Mouse (Mus musculus) forebrain, embryonic 10.5 days (tissue): ENCODE measurements around the gene Slc30a4. TPM values are rescaled to one million over a fixed set of nuclear protein-coding genes. Genes with fewer than 3 reads are reported as not detected.
A peak's percentile ranks its signal among the peaks of the same experiment; 100 is the strongest.

Source experiments
- DNase-seq: peaks from one replicate; pipeline ENCODE4 v3.0.0-alpha.2; 2017; ENCODE audit warnings: low spot score; ENCODE audit errors: extremely low spot score
- H3K27ac ChIP-seq: fragments of 300-500 bp; sonication (generic); 2 replicates; pipeline ENCODE4 v1.5.1; 2016; ENCODE audit warnings: mild to moderate bottlenecking
- H3K27me3 ChIP-seq: fragments of 300-500 bp; sonication (generic); 2 replicates; pipeline ENCODE4 v1.6.1; 2016; ENCODE audit warnings: mild to moderate bottlenecking; ENCODE audit not compliant: poor library complexity, severe bottlenecking
- H3K36me3 ChIP-seq: fragments of 300-500 bp; sonication (generic); replicated peaks from 2 replicates; pipeline ENCODE4 v1.6.1; 2016; ENCODE audit warnings: mild to moderate bottlenecking, moderate library complexity
- H3K4me1 ChIP-seq: fragments of 300-500 bp; sonication (generic); 2 replicates; pipeline ENCODE4 v1.6.1; 2016
- H3K4me3 ChIP-seq: fragments of 300-500 bp; sonication (generic); 2 replicates; pipeline ENCODE4 v1.5.1; 2016; ENCODE audit warnings: mild to moderate bottlenecking, moderate library complexity
- H3K9me3 ChIP-seq: fragments of 300-500 bp; sonication (generic); 2 replicates; pipeline ENCODE4 v1.6.1; 2016; ENCODE audit warnings: mild to moderate bottlenecking, moderate library complexity
- WGBS: fragments of 180-500 bp; shearing (Covaris S2); methylation state at CpG from one replicate; pipeline ENCODE4 v1.1.7; 2016; 5-methylcytosine and 5-hydroxymethylcytosine counted together
- polyA plus RNA-seq: library from polyadenylated mRNA; unstranded; fragments of >200 nt; fragmentation: Nextera tagmentation; extraction: Ambion mirVana; gene quantifications from 2 replicates; pipeline ENCODE4 v1.2.1, GENCODE M21; 2016

The Slc30a4 gene
- polyA plus RNA-seq: 3.9 and 4.1 TPM in 2 replicates

DNA sequence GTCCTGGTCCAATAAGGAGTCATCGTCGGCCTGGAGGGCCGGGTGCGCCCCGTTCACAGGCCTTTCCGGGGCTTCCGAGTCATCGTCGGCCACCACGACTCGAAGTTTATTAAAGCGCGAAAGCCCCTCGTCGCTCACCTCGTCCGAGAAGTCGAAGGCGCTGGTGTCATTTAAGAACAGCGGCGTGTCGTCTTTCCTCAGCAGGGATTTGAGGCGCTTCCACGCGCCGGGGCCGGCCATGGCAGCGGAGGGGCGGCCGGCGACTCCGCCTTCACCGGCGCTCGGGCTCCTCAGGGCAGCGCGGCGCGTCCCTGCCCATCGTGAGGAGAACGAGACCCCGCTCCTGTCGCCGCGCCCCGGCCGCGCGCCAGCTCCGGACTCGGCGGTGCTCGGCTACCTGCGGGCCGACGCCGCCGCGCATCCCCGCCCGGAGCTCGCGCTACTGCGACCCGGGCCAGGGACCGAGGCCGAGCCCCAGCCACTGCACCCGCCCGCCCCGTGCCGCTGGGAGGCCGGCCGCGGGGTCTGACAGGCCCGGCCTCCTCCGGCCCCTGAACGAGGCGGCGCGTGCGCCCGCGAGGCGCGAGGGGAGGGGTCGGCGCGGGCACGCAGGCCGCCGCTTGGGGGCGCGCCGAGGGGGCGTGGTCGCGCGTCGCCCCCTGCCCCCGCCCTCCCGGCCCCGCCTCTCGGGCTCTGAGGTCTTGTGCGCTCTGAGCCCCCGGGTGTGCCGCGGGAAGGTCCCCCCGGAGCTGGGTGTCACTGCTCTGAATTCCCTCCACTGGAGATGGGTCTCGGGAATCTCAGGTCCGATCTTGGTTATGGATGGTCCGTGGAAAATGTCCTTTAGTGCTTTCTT is at the start of gene Slc30a4:
TSS of gene Slc30a4 (minus strand) at position 483 of the 856 bp plus-strand sequence.
- peaks cover 44% of the 10 kb centered on the region for H3K27me3 ChIP-seq
- no peaks in the 10 kb centered on the region for H3K9me3 ChIP-seq
- peak within 1 kb of the TSS; percentile 78 for H3K4me3 ChIP-seq
- peaks cover 19% of the 10 kb centered on the region for H3K4me1 ChIP-seq
- DNase-seq: peak; percentile 65
- peak within 1 kb of the TSS; percentile 88 for H3K27ac ChIP-seq
- WGBS: under 1% methylated on average over 111 of the region's 111 CpGs
- H3K36me3 ChIP-seq: no peaks in the 10 kb centered on the region

DNA sequence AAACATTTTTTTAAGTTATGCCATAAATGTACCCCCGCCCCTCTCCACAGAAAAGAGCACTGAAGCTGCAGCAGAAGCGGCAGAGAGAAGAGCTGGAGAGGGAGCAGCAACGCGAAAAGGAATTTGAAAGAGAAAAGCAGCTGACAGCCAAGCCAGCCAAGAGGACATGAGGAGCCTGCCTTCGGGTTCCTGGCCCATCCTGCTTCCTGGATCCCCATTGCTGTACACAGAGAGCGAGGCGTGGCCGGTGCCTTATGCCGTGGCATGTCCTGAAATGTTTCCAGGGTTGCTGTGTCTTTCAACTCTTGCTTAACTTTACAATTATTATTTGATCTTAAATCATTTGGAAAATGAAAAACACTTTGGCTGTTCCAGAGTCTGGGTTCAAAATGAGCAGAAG is 44.0 kb upstream of the Slc30a4 start:
- H3K4me3 ChIP-seq: no peak overlapping the region
- H3K36me3 ChIP-seq: peaks cover 57% of the 10 kb centered on the region
- no peak for DNase-seq
- H3K27me3 ChIP-seq: no peaks in the 10 kb centered on the region
- no peaks in the 10 kb centered on the region for H3K4me1 ChIP-seq
- no peak overlapping the region for H3K27ac ChIP-seq
- no peaks in the 10 kb centered on the region for H3K9me3 ChIP-seq
- 95% methylated on average over 9 of the region's 9 CpGs for WGBS

DNA sequence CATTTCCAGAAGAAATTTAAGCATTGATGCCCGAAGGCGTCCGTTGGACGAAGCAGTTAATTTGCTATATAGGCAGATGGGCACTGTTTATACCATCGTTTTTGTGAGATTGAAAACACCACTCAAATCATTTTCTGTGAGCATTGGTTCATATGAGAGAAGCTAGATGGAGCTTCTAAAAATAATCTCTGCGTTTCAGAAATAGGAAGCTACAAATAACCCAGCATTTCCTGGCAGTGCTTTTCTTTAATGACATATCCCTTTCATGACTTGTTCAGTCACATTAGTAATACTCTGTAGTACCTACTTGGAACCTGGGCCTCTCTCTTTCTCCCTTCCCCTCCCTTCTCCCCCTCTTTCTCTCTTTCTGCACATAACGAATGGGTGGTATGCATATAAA is 36.6 kb upstream of the Slc30a4 start:
- Histone ChIP-seq H3K9me3 (no peaks in the 10 kb centered on the region), H3K27ac (peak overlapping the region; percentile 93), H3K4me1 (peaks cover 15% of the 10 kb centered on the region), H3K4me3 (peak overlapping the region; percentile 78), H3K27me3 (peaks cover 15% of the 10 kb centered on the region), H3K36me3 (peaks cover 9% of the 10 kb centered on the region; the same call in 1 of the 2 replicates)
- 35% methylated on average over 7 of the region's 7 CpGs for WGBS
- DNase-seq: no peak

DNA sequence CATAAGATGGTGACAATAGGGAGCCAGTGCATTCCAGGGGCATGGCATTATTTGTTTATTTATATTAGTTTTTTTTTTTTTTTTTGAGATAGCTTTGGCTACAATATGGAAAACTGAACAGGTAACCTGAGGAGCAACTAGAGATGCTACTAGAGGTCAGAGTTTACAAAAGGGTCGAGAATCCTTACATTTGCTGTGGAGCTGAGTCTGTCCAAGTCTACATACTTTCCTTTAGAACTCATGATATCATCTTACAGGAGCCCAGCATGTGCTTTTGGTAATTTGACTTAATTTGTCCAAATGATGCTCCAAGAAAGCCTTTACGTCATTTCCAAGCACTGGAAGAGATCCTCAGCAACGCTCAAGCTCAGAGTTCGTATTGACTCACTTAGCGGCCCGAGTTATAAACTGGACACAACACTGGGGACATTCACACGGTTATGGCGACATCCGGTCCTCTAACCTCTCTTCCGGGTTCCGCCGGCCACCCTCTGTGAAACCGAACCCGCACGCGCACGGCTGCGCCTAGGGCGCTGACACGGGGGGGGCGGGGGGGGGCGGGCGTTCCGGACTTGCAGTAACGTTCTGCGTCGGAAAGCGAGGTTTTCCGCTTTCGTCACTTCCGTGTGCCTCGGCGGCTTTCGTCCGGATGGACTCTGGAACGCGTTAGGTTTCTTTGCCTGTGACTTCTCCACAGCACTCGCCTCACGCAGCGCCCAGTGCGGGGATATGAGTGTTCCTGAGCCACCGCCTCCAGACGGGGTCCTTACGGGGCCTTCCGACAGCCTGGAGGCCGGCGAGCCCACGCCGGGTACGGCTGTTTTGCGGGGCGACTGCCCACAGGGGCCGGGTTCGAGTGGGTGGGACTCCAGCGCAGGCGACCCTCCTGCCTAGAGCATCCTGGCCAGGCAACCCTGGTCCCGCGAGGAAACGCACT is 35.7 kb upstream of the Slc30a4 start, which contains the start of gene Bloc1s6:
TSS of gene Bloc1s6 (plus strand) at position 610 of the 937 bp plus-strand sequence.
- Histone ChIP-seq H3K27me3 (peaks cover 15% of the 10 kb centered on the region), H3K4me3 (peak within 1 kb of the TSS; percentile 78), H3K36me3 (peaks cover 3% of the 10 kb centered on the region; the same call in 1 of the 2 replicates), H3K4me1 (peaks cover 15% of the 10 kb centered on the region), H3K27ac (peak within 1 kb of the TSS; percentile 93), H3K9me3 (no peaks in the 10 kb centered on the region)
- DNase-seq: peak; percentile 93
- 1% methylated on average over 52 of the region's 59 CpGs for WGBS

DNA sequence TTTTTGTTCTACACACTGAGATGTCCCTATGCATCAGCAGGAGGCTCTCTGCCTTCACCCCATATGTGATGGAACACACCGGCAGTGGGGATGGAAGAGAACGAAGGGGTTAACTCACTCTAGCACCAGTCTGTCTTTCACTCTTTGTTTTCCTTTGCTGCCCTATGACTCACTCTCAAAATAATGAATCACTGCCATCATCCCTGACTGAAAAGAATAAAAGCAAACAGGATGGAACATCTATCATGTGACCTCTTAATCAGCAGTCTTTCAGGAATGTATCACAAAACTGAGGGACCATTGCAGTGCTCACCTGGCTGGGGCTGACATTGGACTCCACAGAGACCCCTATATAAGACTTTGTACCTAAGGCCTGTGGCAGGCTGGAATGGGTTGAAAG is 29.0 kb upstream of the Slc30a4 start:
- DNase-seq: no peak
- Histone ChIP-seq H3K9me3 (no peaks in the 10 kb centered on the region), H3K4me3 (no peak overlapping the region), H3K27me3 (peaks cover 12% of the 10 kb centered on the region), H3K36me3 (no peaks in the 10 kb centered on the region), H3K4me1 (no peaks in the 10 kb centered on the region), H3K27ac (no peak overlapping the region)
- 86% methylated on average over 2 of the region's 2 CpGs for WGBS

DNA sequence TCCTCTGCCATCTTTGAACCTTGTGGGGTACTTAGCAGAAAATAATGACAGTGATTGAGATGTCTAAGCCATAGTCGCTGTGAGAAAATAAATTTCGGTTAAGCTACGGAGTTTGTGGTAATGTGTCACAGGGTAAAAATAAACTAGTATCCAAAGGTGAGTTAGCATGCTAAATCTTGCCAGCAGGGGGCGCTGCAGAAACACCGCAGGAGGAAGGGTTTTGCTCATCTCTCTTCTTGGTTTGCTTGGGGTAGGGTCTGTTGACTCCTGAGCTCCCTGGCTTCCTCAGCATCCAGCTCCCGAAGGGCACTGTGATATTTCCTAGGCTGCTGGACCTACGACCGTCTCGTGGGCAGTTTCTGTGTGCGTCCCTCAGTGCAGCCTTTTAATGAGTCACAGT is 23.1 kb upstream of the Slc30a4 start:
- Histone ChIP-seq H3K9me3 (no peaks in the 10 kb centered on the region), H3K27me3 (no peaks in the 10 kb centered on the region), H3K4me3 (no peak overlapping the region), H3K36me3 (no peaks in the 10 kb centered on the region), H3K27ac (no peak overlapping the region), H3K4me1 (no peaks in the 10 kb centered on the region)
- 55% methylated on average over 10 of the region's 10 CpGs for WGBS
- DNase-seq: peak; percentile 22

DNA sequence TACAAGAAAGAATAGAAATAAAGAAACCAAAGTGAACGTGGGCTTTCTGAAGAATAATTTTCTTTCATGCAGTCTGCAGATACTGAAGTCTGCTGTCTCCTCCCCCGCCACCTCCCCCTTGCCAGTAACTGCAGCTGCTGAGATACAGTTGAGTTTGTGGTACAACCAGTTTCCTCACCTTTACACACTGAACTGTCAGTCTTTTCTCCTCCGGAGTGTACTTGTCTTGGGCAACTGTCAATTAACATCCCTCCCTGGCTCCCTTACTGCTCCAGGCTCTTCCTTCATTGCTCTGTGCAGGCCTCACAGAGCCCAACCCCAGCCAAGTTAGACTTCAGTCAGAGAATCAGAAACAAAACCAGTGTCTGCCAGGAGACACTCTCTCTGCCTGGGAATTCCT is 18.1 kb upstream of the Slc30a4 start:
- WGBS: 82% methylated on average over 3 of the region's 3 CpGs
- Histone ChIP-seq H3K36me3 (no peaks in the 10 kb centered on the region), H3K9me3 (no peaks in the 10 kb centered on the region), H3K27me3 (no peaks in the 10 kb centered on the region), H3K27ac (no peak overlapping the region), H3K4me3 (no peak overlapping the region), H3K4me1 (no peaks in the 10 kb centered on the region)
- DNase-seq: no peak

DNA sequence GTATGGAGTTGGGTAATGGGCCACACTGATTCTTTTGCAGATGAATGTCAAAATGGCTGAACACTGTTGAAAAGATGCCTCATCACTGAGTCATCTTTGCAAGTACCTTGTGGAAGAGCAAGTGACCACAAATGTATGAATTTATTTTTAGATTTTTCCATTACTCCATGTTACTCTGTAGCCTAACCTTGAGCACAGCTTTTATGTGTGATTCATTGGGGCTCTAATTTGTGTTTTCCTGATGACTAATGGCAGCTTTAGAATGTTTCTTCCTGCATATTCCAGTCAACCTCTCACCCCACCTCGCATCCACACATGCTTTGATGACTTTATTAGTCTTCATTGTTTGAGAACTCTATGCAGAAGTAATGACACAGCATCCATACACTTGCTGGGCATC is 16.8 kb upstream of the Slc30a4 start:
- no peaks in the 10 kb centered on the region for H3K36me3 ChIP-seq
- no peak for DNase-seq
- no peak overlapping the region for H3K27ac ChIP-seq
- 83% methylated on average over 1 of the region's 1 CpGs for WGBS
- H3K4me3 ChIP-seq: no peak overlapping the region
- no peaks in the 10 kb centered on the region for H3K9me3 ChIP-seq
- H3K27me3 ChIP-seq: no peaks in the 10 kb centered on the region
- no peaks in the 10 kb centered on the region for H3K4me1 ChIP-seq

DNA sequence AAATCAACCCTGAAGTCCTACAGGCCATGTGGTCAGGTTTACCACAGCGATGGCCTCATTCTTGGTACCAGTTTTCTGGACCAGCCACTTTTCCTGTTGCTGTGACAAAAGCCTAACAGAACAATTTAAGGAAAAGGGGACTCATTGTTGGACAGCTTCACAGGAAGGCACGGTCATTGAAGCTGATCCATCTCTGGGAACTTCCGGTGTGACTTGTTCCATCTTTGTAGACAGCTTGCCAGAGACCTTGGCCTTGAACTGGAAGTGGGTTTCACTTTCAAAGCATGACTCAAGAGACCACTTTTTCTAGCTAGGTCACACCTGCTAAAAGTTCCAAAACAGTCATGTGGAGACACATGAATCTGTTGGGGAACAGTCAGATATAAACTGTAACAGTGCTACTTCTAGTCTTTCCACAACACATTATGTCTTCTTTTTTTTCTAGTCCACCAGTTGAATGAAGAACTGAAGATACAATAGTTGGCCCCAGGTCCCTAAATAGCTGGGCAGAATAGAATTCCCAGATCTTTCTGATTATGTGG is 13.9 kb upstream of the Slc30a4 start:
- WGBS: 87% methylated on average over 3 of the region's 3 CpGs
- DNase-seq: no peak
- H3K4me3 ChIP-seq: no peak overlapping the region
- no peaks in the 10 kb centered on the region for H3K36me3 ChIP-seq
- no peaks in the 10 kb centered on the region for H3K4me1 ChIP-seq
- no peaks in the 10 kb centered on the region for H3K9me3 ChIP-seq
- no peak overlapping the region for H3K27ac ChIP-seq
- no peaks in the 10 kb centered on the region for H3K27me3 ChIP-seq

DNA sequence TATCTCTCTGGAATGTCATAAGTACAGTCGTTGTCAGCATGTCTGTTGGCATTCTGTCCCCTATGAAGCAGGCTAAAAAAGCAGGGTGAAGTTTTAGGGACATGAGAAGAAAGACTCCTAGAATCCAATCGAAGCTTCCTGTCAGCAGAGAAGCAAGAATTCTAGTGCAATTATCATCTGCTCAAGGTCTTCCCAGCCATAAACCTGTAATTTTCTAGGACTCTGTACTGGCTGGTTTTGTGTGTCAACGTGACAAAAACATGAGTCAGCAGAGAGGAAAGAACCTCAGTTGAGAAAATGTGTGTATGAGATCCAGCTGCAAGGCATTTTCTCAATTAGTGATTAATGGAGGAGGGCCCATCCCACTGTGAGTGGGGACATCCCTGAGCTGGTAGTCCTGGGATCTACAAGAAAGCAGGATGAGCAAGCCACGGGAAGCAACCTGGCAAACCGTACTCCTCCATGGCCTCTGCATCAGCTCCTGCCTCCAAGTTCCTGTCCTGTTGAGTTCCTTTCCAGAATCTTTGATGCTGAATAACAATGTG is 12.8 kb upstream of the Slc30a4 start:
- Histone ChIP-seq H3K4me3 (no peak overlapping the region), H3K36me3 (no peaks in the 10 kb centered on the region), H3K4me1 (no peaks in the 10 kb centered on the region), H3K27ac (no peak overlapping the region), H3K9me3 (no peaks in the 10 kb centered on the region), H3K27me3 (no peaks in the 10 kb centered on the region)
- 76% methylated on average over 5 of the region's 5 CpGs for WGBS
- DNase-seq: no peak

DNA sequence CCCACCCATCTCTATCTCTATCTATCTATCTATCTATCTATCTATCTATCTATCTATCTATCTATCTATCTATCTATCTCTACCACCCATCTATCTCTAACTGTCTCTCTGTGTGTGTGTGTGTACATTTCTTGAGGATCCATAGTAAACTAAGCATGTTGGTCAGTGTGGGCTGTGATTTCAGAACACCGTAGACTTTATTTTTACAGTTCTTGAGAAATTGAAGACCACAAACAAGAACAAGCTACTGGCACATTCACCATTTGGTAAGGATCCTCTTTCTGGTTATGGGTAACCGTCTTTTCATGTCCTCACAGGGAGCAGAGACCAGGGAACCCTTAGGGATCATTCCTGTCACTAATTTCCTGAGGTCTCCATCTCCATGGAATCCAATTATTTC is 10.4 kb upstream of the Slc30a4 start:
- Histone ChIP-seq H3K4me3 (no peak overlapping the region), H3K4me1 (no peaks in the 10 kb centered on the region), H3K9me3 (no peaks in the 10 kb centered on the region), H3K36me3 (no peaks in the 10 kb centered on the region), H3K27ac (no peak overlapping the region), H3K27me3 (no peaks in the 10 kb centered on the region)
- WGBS: 91% methylated on average over 2 of the region's 2 CpGs
- no peak for DNase-seq

DNA sequence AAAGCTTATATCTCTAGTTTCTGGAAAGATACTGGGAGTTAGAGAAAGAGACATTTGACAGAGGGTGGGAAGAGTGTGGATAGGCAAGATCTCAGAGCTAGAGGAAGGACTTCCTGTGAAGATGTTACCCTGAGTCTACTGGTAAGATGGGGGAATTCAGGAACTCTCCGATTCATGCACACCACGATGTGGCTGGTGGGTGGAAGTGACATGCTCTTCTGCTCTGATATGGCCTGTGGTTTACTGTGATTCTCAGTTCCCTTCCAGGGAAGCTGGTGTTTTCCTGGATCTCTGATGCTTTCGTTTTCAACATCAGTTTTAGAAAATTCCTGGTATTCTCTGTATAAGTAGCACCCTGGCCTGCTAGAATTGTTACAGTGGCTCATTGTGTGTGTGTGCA is 9.4 kb upstream of the Slc30a4 start:
- WGBS: 82% methylated on average over 3 of the region's 3 CpGs
- no peaks in the 10 kb centered on the region for H3K4me1 ChIP-seq
- no peak overlapping the region for H3K27ac ChIP-seq
- DNase-seq: no peak
- H3K4me3 ChIP-seq: no peak overlapping the region
- no peaks in the 10 kb centered on the region for H3K27me3 ChIP-seq
- no peaks in the 10 kb centered on the region for H3K9me3 ChIP-seq
- no peaks in the 10 kb centered on the region for H3K36me3 ChIP-seq
